Mouse (Mus musculus): ENCODE data around the gene Arid3a.

DNA sequence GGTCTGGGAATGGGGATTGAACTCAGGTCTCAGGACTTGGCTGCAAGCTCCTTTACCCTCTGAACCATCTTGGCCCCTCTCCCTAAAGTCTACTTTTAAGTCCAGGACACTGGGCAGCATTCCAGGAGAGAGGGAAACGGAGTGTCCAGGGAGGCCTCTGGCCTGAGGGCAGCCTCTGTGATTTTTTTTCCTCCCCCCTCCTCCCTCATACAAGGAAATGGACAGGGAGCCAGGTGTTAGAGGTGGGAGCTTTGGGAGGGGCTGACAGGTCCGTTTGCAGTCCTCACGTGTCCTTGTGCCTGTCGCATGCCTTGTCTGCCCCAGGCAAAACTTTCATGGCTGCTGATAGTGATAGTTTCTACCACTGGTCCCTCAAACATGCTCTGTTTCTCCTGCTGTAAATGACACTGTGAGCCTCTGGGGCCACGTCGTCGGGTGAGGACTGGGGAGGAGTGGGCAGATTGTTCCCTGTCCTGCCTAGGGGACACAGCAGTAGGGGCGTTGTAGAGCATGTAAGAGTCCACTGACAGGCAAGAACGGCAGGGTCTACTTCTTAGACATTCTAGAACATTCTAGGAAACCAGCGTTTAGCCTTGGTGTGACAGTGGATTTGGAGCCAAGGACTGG is 9.6 kb downstream of the Arid3a start:
- TF ChIP-seq POLR2A (IDR thresholded peaks at IDR 0.05; ENCODE audit: insufficient read depth, low read depth, low read length) (no peak), EP300 (IDR thresholded peaks at IDR 0.05; ENCODE audit: insufficient read depth, low read depth, low read length) (no peak)
